Mouse (Mus musculus): ENCODE measurements around the gene Gm5168.
"Not testable (repeated sequence)": the region's sequence is repeated elsewhere in the genome, so short reads cannot be mapped to it uniquely, and the experiment has no call there.

Gm5168 gene

GRCm38 (mm10) chrX:26050941-26051340, at the start of gene Gm5168:
Gm5168 (minus strand) TSS chrX:26051041.
- not testable (repeated sequence) for DNase-seq (ENCODE audit: low spot score in 2 of 2)
